Mouse (Mus musculus) midbrain, embryonic 10.5 days (tissue): Measurements from ENCODE around the gene Prpf38b. TPM values are rescaled to one million over a fixed set of nuclear protein-coding genes. Genes with fewer than 3 reads are reported as not detected.
"Not testable (repeated sequence)": the region's sequence is repeated elsewhere in the genome, so short reads cannot be mapped to it uniquely, and the experiment has no call there.

Experiments used
- DNase-seq: peaks from one replicate; pipeline ENCODE4 v3.0.0-alpha.2; 2017; ENCODE audit warnings: low spot score
- H3K27ac ChIP-seq: fragments of 300-500 bp; sonication (generic); replicated peaks from 2 replicates; pipeline ENCODE4 v1.5.1; 2016; ENCODE audit warnings: mild to moderate bottlenecking
- H3K27me3 ChIP-seq: fragments of 300-500 bp; sonication (generic); 2 replicates; pipeline ENCODE4 v1.6.1; 2016; ENCODE audit warnings: low read depth, mild to moderate bottlenecking; ENCODE audit not compliant: poor library complexity, severe bottlenecking
- H3K36me3 ChIP-seq: fragments of 300-500 bp; sonication (generic); 2 replicates; pipeline ENCODE4 v1.6.1; 2016; ENCODE audit warnings: mild to moderate bottlenecking, moderate library complexity
- H3K4me1 ChIP-seq: fragments of 300-500 bp; sonication (generic); 2 replicates; pipeline ENCODE4 v1.6.1; 2016
- H3K4me3 ChIP-seq: fragments of 300-500 bp; sonication (generic); 2 replicates; pipeline ENCODE4 v1.5.1; 2016; ENCODE audit warnings: mild to moderate bottlenecking, moderate library complexity
- H3K9me3 ChIP-seq: fragments of 300-500 bp; sonication (generic); replicated peaks from 2 replicates; pipeline ENCODE4 v1.6.1; 2016; ENCODE audit warnings: mild to moderate bottlenecking
- WGBS: fragments of 180-500 bp; shearing (Covaris S2); methylation state at CpG from one replicate; pipeline ENCODE4 v1.1.7; 2016; 5-methylcytosine and 5-hydroxymethylcytosine counted together
- polyA plus RNA-seq: library from polyadenylated mRNA; unstranded; fragments of >200 nt; fragmentation: Nextera tagmentation; extraction: Ambion mirVana; gene quantifications from 2 replicates; pipeline ENCODE4 v1.2.1, GENCODE M21; 2016

The Prpf38b gene
- polyA plus RNA-seq, 1 experiment from 2014 or later: 67.2 TPM

DNA sequence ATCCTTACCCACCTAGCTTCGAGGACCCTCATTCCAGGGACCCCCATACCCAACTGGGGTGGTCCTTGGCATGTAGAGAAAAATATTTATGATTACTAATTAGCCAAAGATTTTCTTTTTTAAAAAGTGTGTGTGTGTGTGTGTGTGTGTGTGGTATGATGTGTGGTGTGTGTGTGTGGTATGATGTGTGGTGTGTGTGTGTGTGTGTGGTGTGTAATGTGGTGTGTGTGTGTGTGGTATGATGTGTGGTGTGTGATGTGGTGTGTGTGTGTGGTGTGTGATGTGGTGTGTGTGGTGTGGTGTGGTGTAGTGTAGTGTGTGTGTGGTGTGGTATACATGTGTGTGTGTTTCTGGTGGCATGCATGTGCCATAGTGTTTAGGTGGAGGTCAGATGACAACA is 19.4 kb downstream of the Prpf38b start:
- DNase-seq: no peak
- no peaks in the 10 kb centered on the region for H3K36me3 ChIP-seq
- H3K4me1 ChIP-seq: peaks cover 5% of the 10 kb centered on the region
- 75% methylated on average over 1 of the region's 1 CpGs for WGBS
- no peak overlapping the region for H3K27ac ChIP-seq
- H3K27me3 ChIP-seq: no peaks in the 10 kb centered on the region
- H3K9me3 ChIP-seq: no peaks in the 10 kb centered on the region
- H3K4me3 ChIP-seq: no peak overlapping the region

DNA sequence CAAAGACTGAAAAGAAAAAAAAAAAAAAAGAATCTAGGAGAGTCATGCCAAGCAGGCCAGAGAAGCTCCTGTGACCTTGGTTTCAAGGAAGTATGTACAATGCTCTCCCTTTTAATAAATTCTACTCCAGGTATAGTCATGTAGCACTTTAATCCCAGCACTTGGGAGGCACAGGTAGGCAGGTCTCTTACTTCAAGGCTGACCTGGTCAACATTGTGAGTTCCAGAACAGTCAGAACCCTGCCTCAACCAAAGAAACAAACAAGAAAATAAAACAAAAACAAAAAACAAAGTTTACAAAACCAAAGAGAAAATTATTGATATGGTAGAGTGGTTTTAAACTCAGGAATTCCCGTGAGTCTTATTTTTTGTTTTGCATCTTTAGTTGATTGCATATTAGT is 21.6 kb downstream of the Prpf38b start, which contains the start of gene Fndc7:
Gene Fndc7, minus strand, starts transcription at position 101 of the 400 bp plus-strand sequence.
- Histone ChIP-seq H3K9me3 (no peaks in the 10 kb centered on the region), H3K4me1 (peaks cover 20% of the 10 kb centered on the region), H3K27ac (no peak within 1 kb of the TSS), H3K36me3 (no peaks in the 10 kb centered on the region), H3K4me3 (no peak within 1 kb of the TSS), H3K27me3 (no peaks in the 10 kb centered on the region)
- no peak for DNase-seq
- 89% methylated on average over 1 of the region's 1 CpGs for WGBS

DNA sequence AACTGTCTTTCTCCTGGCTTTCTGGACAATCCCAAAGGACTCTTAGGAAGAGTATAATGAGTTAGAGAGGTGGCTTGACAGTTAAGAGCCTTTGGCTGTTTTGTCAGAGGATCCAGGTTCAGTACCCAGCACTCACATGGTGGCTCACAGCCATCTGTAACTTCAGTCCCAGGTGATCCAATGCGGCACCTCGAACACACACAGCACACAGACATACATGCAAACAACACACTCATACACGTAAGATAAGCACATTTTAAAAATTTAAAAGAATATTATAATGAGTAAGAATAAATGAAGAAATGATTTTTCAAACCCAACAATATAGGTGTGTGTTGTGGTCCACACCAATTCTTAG is 23.9 kb downstream of the Prpf38b start:
- 90% methylated on average over 3 of the region's 3 CpGs for WGBS
- H3K27ac ChIP-seq: no peak overlapping the region
- no peaks in the 10 kb centered on the region for H3K36me3 ChIP-seq
- H3K27me3 ChIP-seq: no peaks in the 10 kb centered on the region
- H3K4me3 ChIP-seq: no peak overlapping the region
- DNase-seq: no peak
- peaks cover 20% of the 10 kb centered on the region for H3K4me1 ChIP-seq
- H3K9me3 ChIP-seq: no peaks in the 10 kb centered on the region

DNA sequence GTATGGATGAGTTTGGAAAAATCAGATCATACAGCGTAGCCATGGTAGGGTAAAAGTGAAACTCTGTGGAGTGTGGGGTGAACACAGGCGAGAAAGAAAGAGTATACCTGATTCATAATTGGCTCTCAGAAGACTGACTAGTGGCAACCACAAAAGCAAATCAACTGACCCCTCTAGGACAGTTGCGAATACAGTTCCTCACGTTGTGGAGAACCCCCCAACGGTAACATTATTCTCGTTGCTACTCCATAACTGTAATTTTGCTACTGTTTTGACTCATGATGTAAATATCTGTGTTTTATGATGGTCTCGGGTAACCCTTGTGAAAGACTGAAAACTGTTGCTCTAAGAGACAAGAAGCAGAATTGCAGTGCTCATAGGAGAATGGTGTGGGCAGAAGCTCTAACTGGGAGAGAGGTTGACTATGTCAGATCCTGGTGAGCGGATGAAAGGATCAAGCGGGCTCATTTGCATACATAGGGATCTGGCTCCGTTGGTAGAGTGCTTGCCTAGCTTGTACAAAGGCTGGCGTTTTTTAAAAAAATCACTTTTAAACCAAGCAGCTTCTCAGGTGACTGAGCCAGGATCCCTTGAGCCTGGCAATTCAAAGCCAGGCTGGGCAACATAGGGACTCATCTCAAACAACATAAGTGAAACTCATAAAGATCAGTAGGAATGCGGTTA is 24.5 kb downstream of the Prpf38b start:
- peaks cover 20% of the 10 kb centered on the region for H3K4me1 ChIP-seq
- 0 out of 2 replicates have a peak overlapping the region, but pooled peaks have one; percentile 23 for H3K27ac ChIP-seq
- WGBS: 66% methylated on average over 12 of the region's 12 CpGs
- no peaks in the 10 kb centered on the region for H3K36me3 ChIP-seq
- H3K9me3 ChIP-seq: no peaks in the 10 kb centered on the region
- no peaks in the 10 kb centered on the region for H3K27me3 ChIP-seq
- no peak overlapping the region for H3K4me3 ChIP-seq
- DNase-seq: no peak

DNA sequence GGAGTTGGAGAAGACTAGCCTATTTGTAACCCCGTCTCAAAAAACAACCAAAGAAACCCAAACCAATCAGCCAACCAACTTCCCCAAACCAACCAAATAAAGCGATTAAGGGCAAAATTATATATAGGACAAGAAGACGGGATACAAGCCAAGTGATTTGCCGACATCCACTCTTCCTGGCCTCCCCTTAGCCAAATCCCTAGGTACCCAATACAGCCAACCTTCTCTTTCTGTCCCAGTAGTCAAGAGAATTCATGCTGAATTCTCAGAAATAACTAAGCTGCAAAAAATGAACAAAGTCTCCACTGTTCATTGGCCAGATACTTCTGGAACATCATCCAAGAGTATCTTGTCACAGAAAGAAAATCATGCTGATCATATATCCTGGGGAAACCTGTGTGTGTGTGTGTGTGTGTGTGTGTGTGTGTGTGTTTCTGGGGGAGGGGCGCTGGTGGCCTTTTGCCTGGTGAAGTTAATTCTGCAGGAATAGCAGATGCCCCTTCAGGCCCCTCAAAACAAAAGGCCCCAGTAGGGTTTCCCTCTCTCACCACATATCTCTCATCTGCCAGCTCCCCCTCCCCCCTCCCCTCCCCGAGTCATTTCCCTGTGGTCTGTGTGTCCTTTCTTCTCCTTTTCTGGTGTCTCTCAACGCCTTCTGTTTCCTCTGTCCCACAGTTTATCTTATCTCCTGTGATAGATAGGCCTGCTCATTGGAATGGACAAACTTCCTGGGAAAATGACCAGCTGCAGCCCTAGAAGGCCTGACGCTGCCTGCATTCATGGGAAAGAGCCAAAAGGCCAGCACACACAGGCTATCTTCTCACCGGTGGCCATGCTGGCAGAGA is 25.6 kb downstream of the Prpf38b start:
- WGBS: 53% methylated on average over 9 of the region's 9 CpGs
- peak overlapping the region; percentile 73 for H3K27ac ChIP-seq
- H3K4me3 ChIP-seq: peak overlapping the region; percentile 4; the same call in 1 of the 2 replicates
- DNase-seq: peak; percentile 29
- no peaks in the 10 kb centered on the region for H3K27me3 ChIP-seq
- H3K9me3 ChIP-seq: no peaks in the 10 kb centered on the region
- no peaks in the 10 kb centered on the region for H3K36me3 ChIP-seq
- H3K4me1 ChIP-seq: peaks cover 24% of the 10 kb centered on the region

DNA sequence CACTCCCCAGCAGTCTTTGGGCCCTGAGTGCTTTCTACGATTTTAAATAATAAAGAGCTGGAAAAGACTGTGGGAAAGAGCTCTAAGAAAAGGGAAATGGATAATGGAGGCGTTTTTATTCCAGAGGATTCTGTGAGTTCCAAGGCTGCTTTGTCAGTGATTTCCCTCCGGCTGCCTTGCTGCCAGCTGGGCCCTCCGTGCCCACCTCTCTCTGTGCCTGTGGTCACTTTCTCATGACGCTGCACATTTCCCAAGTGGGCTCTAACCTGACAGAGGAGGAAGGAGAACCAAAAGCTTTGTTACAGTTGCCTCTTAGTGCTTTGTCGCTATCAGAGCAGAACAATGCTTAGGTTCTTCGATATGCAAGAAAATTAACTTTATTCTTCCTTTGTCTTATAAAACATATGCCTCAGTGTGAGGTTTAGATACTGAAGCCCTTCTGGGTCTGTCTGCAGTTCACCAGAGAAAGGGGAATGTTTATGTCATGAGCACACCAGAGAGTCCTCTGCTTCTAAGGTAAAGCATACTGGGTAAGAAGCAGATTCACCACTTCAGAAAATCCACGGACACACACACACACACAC is 26.7 kb downstream of the Prpf38b start:
- Histone ChIP-seq H3K27ac (peak overlapping the region; percentile 38; the same call in 1 of the 2 replicates), H3K9me3 (no peaks in the 10 kb centered on the region), H3K27me3 (no peaks in the 10 kb centered on the region), H3K4me3 (no peak overlapping the region), H3K36me3 (no peaks in the 10 kb centered on the region), H3K4me1 (peaks cover 26% of the 10 kb centered on the region)
- 64% methylated on average over 8 of the region's 8 CpGs for WGBS
- DNase-seq: no peak

DNA sequence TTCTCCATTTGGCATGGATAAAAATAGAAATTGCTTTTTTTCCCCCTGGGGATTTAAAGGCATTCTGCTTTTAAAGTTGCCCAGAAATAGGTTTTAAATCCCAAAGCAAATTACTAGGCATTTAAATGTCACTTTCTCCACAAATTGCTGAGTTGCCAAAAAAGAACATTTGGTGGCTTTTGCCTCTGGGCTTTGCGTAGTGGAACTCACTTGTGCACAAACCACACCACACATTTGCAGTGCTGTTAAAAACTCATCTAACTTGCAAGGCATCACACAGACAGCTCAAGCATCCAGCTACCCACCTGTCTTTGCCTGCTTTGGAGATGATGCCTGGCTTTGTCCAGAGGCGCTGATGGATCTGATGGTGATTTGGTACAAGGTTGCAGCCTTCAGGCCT is 28.5 kb downstream of the Prpf38b start:
- Histone ChIP-seq H3K36me3 (no peaks in the 10 kb centered on the region), H3K27ac (no peak overlapping the region), H3K9me3 (no peaks in the 10 kb centered on the region), H3K4me1 (peaks cover 32% of the 10 kb centered on the region), H3K27me3 (no peaks in the 10 kb centered on the region), H3K4me3 (no peak overlapping the region)
- no peak for DNase-seq
- 95% methylated on average over 2 of the region's 2 CpGs for WGBS

DNA sequence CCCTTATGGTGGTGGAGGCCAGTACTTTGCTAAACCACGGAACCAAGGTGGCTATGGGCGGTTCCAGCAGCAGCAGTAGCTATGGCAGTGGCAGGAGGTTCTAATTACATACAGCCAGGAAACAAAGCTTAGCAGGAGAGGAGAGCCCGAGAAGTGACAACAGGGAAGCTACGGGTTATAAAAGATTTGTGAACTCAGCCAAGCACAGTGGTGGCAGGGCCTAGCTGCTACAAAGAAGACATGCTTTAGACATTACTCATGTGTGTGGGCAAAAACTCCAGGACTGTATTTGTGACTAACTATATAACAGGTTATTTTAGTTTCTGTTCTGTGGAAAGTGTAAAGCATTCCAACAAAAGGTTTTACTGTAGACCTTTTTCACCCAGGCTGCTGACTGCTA is 29.7 kb downstream of the Prpf38b start:
- H3K27me3 ChIP-seq, H3K4me3 ChIP-seq, H3K27ac ChIP-seq, H3K36me3 ChIP-seq, DNase-seq, H3K9me3 ChIP-seq: not testable (repeated sequence)
- H3K4me1 ChIP-seq: peaks cover 24% of the 10 kb centered on the region
- WGBS: 34% methylated on average over 4 of the region's 4 CpGs

DNA sequence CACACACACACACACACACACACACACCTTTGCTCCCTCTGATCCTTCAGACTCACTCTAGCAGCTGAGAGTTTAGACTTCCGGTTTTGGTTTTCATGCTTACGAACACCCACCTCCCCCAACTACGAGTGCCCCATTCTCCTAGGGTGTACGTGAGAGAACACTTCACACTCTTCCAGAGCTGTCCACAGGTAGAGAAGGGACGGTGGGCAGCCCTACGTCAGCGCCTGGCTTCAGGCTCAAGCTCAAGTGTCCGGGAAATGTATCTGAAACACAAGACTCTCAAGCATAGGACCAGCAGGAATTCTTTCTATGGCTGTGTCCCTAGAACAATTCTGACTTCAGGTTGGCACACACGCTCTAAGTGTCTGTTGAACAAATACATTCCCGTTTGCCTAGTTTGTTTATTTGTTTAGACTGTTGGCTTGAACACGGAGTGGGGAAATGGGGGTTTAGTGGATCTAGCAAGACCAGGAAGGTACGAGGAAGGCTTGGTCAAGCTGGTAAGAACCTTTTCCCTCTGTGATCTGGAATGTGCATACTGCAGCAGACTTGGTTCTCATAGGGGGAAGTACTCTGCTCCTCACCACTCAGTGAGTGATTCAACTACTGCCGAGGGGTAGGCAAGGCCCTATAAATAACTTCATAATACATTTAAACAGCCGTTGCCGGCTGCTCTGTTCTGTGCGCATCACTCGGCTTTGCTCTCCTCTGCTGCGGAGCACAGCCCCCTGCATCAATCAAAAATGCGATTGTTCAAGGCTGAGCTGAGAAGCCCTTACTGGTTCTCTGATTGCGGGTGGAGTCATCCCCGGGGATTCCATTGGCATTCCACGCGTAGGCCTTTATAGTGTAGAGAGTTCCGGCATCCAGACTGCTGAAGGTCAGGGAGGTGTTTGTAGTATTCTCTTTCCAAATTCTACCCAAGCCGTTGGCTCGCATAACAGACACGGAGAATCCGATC is 30.7 kb downstream of the Prpf38b start:
- DNase-seq: no peak
- no peak overlapping the region for H3K4me3 ChIP-seq
- H3K27ac ChIP-seq: no peak overlapping the region
- 82% methylated on average over 28 of the region's 28 CpGs for WGBS
- no peaks in the 10 kb centered on the region for H3K9me3 ChIP-seq
- no peaks in the 10 kb centered on the region for H3K36me3 ChIP-seq
- no peaks in the 10 kb centered on the region for H3K27me3 ChIP-seq
- H3K4me1 ChIP-seq: peaks cover 14% of the 10 kb centered on the region

DNA sequence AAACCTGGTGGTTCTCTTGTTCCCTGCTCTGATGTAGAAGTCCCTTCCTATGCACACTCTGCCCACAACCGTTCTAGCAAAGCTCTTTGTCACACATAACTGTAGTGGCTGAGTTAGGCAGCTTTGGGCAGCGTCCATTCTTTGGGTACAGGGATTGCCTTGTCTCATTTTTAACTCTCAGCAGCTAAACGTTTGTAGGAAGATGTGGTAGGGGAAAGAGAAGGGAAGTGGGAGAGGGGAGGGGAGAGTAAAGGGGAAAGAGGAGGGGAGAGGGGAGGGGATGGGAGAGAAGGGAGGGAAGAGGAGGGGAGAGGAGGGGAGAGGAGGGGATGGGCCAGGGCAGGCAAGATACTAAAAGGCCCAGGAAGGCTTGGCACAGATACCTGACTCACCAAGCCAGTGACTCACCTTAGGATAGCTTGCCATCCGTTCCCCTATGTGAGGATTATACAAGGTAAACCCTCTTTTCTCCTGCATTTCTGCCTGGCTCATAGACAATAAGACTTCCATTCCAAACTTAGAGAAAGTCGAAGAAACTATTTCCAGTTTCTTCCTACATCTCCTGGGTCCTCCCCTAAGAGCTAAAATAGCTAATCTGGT is 31.6 kb downstream of the Prpf38b start:
- H3K4me1 ChIP-seq: peaks cover 13% of the 10 kb centered on the region
- H3K36me3 ChIP-seq: no peaks in the 10 kb centered on the region
- 70% methylated on average over 5 of the region's 5 CpGs for WGBS

DNA sequence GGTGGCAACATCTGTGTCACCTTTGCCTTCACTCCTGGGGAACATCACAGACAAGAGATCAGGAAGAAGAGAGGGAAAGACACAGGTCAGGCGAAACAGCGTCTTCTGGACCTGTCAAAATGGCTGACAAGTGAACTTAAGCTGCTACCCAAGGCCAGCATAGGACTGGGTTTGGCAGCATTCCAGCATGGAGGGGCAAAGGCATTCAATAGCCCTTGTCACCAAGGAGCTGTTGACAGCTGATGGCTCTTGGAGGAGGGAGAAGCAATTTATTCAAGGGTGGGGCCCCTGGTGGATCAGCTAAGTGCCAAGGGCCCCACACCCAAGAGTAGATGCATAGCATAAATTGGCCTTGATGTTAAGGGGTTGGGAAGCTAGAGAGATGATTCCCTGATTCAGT is 32.4 kb downstream of the Prpf38b start:
- Histone ChIP-seq H3K4me3 (no peak overlapping the region), H3K4me1 (peaks cover 21% of the 10 kb centered on the region), H3K36me3 (no peaks in the 10 kb centered on the region), H3K27ac (no peak overlapping the region), H3K27me3 (no peaks in the 10 kb centered on the region), H3K9me3 (no peaks in the 10 kb centered on the region)
- WGBS: 82% methylated on average over 2 of the region's 2 CpGs
- DNase-seq: no peak

More for the DNA sequence above, 31.6 kb downstream of the Prpf38b start:
- no peak for DNase-seq
- no peak overlapping the region for H3K4me3 ChIP-seq
- no peaks in the 10 kb centered on the region for H3K27me3 ChIP-seq
- no peaks in the 10 kb centered on the region for H3K9me3 ChIP-seq
- H3K27ac ChIP-seq: no peak overlapping the region

DNA sequence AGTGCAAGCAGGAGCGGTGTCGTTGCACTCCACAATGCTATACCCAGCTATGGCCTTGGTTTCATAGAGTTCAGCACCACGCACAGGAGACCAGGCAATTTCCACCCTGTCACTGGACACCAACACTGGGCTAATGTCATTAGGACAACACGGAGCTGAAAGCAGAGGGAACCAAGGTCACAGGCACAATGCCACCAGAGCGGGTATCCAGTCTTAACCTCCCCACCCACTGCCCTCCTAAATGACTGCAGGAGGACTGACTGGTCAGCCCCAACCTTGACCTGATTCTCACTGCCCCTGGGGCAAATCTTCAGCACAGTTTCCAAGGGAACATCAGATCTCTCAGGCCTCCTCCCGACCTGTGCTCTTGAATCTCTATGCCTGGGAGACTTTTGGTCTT is 40.9 kb downstream of the Prpf38b start:
- WGBS: 86% methylated on average over 6 of the region's 6 CpGs
- no peaks in the 10 kb centered on the region for H3K36me3 ChIP-seq
- H3K4me3 ChIP-seq: no peak overlapping the region
- DNase-seq: no peak
- H3K27me3 ChIP-seq: no peaks in the 10 kb centered on the region
- no peak overlapping the region for H3K27ac ChIP-seq
- H3K4me1 ChIP-seq: peaks cover 12% of the 10 kb centered on the region
- no peaks in the 10 kb centered on the region for H3K9me3 ChIP-seq
